Mouse (Mus musculus): ENCODE data around the gene Dnm3.

The Dnm3 gene

DNA sequence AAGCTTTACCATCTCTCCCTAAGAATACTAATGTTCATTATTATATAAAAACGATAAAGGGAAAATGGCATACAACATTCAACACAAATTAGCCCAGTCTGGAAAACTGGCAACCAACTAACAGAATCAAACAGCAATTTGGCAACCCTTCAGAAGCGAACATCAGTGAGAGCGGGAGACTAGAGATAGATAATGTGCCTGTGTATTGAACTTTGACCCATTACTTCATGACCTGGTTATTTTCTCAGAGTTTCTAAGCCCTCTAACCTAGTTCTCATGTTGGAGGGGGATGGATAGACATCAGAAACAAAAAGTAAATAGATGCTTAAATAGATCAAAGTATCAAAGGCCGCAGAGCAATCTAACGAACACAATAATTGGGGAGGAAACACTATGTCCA lies 230.6 kb downstream of the Dnm3 start:
- no peak for DNase-seq (ENCODE audit: low spot score)

DNA sequence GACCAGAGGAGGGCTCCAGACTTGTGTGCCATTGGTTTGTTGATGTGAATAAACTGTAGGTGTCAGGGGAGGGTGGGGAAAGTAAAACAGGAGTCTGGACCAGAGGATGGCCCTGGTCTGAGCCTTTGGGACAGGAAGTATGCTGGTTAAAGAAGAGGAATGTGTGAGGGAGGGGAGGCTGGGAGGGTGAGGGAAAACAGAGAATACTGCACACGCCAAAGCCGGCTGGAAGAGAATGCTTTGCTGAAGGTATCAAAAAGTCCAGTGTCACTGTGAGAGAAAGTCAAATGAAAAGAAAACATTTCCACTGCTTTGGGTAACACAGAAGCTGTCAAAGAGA lies 234.2 kb downstream of the Dnm3 start:
- DNase-seq (ENCODE audit: low spot score): no peak

DNA sequence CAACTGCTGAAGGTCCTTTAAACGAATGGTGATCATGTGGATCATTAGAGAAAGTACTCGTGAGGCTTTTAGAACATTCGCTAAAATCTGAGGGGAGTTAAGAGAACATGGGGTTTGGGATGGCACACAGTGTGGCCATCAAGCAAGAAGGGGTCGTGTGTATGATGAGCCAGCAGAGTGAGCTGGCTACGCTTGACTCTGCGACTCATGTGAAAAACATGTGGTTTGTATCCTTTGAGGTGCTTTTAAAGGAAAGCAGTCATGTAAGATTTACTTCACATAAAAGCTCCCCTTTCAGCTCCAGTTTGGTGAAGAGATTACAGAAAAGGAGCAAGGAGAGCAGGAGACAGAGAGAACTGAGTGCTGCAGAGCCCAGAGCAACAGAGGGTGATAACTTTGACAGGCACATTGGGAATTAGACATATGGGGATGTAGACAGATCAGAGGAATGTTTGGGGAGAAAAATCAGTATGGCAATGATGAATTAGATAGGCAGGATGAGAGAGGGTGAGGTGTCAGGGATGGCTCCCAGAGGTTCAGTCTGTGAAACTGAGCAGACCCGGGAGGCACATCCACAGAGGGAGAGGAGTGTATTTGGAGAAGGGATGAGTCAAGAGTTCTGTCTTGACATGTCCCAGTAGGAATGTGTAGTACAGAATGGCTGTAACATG lies 234.7 kb downstream of the Dnm3 start:
- DNase-seq (ENCODE audit: low spot score): no peak

- no peak for DNase-seq (ENCODE audit: low spot score)
Measured at GRCm38 (mm10) chr1:162240720-162241119, 237.1 kb downstream of the Dnm3 start.

DNA sequence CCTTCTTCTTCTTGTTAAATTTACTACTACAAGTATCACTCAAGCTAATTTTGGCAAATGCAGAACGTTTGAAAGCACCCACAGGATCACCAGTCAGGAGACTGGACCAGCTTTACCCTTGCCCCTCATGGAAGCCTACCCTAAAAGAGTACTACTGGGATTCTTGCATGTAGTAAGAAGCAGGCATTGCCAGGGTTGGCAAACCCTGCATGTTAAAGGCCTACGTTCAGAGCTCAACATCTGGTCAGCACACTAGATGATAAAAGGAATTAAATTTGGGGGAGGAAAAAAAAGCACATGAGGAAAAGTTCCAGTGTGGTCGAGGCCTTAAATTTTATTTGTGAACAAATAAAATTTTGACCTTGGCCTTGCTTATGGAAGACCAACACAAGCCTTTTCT lies 239.2 kb downstream of the Dnm3 start:
- no peak for DNase-seq (ENCODE audit: low spot score)

DNA sequence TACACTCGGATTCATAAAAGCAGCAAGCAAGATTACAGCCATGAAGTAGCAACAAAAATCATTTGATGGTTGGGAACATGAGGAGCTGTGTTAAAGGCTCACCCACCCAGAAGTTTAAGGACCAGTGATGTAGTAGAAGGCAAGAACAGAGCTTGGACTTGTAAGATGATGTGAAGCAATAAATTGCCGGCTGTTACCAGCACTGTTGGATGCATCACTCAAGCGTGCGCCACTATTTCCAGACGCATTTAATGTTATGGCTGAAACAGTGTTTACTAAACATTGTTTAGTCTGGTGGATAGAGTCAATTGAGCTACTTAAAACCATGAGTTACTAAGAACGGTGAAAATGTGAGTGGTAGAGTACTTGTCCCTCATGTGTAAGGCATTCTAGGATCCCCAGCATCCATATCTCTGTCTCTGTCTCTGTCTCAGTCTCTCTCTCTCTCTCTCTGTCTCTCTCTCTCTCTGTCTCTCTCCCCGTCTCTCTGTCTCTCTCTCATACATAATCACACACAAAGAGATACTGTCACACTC lies 241.1 kb downstream of the Dnm3 start:
- DNase-seq (ENCODE audit: low spot score): no peak

DNA sequence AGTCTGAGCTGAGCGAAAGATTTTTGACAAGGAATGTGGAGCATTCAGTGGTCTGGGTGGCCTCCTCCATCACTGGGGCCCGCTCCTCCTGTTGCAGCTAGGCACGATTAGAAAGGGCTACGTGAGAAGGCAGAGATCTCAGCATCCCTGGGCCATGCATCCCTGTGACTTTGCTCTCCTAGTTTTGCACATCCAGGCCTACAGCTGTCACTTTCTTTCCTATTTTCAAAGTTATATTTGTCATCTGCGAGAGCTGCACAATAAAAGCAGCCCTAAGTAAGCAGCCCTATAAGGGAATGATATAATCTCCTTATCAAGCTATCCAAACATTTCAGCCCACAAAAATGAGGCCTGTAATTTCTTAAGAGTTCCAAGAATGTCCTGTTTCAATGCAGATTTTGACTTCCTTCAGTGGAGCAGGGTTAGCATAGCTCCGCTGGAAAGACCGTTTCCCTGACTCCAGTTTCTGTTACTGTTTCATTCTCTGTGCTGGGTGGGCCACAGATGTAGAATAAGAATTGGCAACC lies 252.2 kb downstream of the Dnm3 start:
- no peak for DNase-seq (ENCODE audit: low spot score)

DNA sequence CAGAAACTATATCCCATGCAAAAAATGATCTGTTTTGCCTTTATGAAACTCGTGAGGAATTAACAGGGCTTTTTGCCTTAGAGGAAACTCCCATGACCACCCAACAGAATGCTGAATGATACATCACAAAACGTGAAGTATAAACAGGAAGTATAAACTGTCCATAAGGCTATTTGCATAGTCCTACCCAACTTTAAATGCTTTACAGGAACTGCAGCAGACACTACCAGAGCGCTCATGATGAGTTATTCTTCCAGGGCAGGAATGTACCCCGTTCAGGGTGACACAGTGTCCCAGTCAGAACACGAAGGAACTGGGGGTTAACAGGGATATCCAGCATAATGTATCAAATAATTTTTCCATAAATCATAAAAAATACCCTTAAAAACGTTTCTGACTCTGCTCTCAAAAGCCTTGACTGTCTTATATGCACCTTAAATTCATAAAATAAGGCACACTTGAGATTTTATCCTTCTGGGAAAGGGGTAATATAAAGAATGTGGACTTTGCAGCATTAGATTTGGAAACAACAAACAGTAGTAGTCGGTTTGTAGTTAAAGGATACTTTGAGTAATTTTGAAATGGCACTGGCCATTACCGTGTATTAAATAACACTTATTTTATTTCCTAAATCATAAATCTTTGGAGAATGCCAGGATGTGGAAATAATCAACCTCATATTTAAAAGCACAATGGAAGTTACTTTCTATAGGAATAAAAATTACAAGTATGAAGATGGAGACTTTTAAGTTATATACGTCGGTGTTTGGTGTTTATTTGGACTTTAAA lies 252.8 kb downstream of the Dnm3 start:
- DNase-seq (ENCODE audit: low spot score): no peak

DNA sequence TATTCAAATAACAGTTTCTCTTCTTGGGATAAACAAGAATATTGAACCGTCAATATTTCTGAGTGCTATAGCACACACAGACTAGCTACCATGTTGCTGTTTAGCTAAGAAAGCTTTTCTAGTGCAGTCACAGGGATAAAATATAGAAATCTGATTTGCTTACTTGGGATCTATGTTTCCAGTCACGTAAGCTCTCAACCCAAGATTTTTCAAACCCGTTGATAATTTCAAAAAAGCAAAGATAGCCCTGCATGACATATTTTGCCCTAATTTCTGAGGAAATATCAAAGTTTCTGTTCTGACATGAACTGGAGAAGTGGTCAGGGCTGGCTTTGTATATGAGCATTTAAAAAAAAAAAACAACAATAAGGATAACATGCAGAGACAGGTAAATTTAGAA lies 253.8 kb downstream of the Dnm3 start:
- no peak for DNase-seq (ENCODE audit: low spot score)

GRCm38 (mm10) chr1:162223258-162223940 lies 254.4 kb downstream of the Dnm3 start:
- DNase-seq (ENCODE audit: low spot score): no peak

DNA sequence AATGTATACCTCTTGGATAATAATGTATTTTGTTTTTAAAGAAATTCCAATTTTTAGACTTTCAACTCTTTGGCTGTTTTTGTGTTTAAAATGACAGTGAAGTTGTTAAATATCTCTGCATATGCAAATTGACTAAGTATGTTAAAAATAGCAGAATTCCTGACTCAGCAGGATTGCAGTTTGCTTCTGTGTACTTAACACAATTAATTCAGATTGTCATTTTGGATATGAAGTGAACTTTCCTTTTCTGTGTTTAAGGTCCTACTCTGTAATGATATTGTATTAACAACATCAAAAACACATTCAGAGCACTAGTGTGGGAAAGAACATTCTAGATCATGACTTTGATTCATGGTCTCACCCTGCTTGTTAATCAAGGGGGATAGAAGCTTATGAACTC lies 255.5 kb downstream of the Dnm3 start:
- no peak for DNase-seq (ENCODE audit: low spot score)

GRCm38 (mm10) chr1:162221801-162222301 lies 256.0 kb downstream of the Dnm3 start:
- DNase-seq (ENCODE audit: low spot score): no peak

- DNase-seq (ENCODE audit: low spot score): no peak
Measured at GRCm38 (mm10) chr1:162220891-162221290, 256.9 kb downstream of the Dnm3 start.

- DNase-seq (ENCODE audit: low spot score): no peak
Measured at GRCm38 (mm10) chr1:162219781-162220180, 258.1 kb downstream of the Dnm3 start.

- DNase-seq (ENCODE audit: low spot score): no peak
Measured at GRCm38 (mm10) chr1:162218530-162219180, 259.2 kb downstream of the Dnm3 start.

DNA sequence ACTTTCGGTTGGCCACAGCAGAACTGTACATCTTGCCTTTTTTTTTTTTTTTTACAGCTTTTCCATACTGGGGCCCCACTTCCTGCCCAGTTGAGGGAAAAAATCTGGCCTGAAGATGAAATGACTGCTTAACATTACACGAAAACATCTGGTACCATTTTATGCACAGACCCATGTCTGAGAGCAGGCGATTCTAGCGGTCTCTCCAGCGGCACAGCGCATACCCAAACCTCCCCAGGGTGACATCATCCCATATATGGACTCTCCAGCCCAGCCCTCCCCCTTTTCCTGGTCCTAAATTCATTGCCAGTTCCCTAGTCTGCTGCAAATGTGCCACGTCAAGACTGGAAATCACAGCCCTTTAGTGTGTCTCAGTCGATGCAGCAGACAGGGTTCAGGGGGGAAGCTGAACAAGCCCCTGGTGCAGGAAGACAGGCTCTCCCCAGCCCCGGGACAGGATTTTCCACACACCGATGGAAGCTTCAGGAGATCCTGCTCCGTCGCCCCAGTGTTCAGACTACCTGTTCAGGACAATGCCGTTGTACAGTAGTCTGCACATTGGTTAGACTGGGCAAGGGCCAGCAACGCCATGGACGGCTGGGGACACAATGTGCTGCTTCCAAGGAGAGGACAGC lies 260.4 kb downstream of the Dnm3 start:
- DNase-seq (ENCODE audit: low spot score): no peak

GRCm38 (mm10) chr1:162216656-162217055 lies 261.2 kb downstream of the Dnm3 start:
- no peak for DNase-seq (ENCODE audit: low spot score)

- no peak for DNase-seq (ENCODE audit: low spot score)
Measured at GRCm38 (mm10) chr1:162215743-162216142, 262.1 kb downstream of the Dnm3 start.

- DNase-seq (ENCODE audit: low spot score): no peak
Measured at GRCm38 (mm10) chr1:162213066-162213465, 264.8 kb downstream of the Dnm3 start.

- DNase-seq (ENCODE audit: low spot score): no peak
Measured at GRCm38 (mm10) chr1:162210529-162210928, 267.3 kb downstream of the Dnm3 start.

GRCm38 (mm10) chr1:162209487-162210149 lies 268.2 kb downstream of the Dnm3 start:
- no peak for DNase-seq (ENCODE audit: low spot score)

Measured in left cerebral cortex, adult 11 months (tissue).